Mouse (Mus musculus) kidney, postnatal 0 days (tissue): ENCODE results near the gene Fgfr2. TPM values are rescaled to one million over a fixed set of nuclear protein-coding genes. Genes with fewer than 3 reads are reported as not detected.
A peak's percentile ranks its signal among the peaks of the same experiment; 100 is the strongest.

Experiments
- ATAC-seq: fragments of 200-750 bp; cut with Nextera tagmentation; replicated peaks from 2 replicates; pipeline ENCODE4 v1.8.0; 2017; ENCODE audit warnings: low read depth, moderate number of reproducible peaks, moderate TSS enrichment, moderate library complexity; ENCODE audit not compliant: low FRiP score
- DNase-seq: peaks from one replicate; pipeline ENCODE4 v3.0.0-alpha.2; 2016; ENCODE audit warnings: low spot score
- H3K27ac ChIP-seq: fragments of 300-500 bp; sonication (generic); 2 replicates; pipeline ENCODE4 v1.5.1; 2014; ENCODE audit warnings: mild to moderate bottlenecking
- H3K27me3 ChIP-seq: fragments of 300-500 bp; sonication (generic); 2 replicates; pipeline ENCODE4 v1.6.1; 2014; ENCODE audit warnings: low read length, mixed read lengths; ENCODE audit not compliant: insufficient read depth
- H3K36me3 ChIP-seq: fragments of 300-500 bp; sonication (generic); 2 replicates; pipeline ENCODE4 v1.6.1; 2014; ENCODE audit warnings: low read length, mixed read lengths; ENCODE audit not compliant: insufficient read depth
- H3K4me1 ChIP-seq: fragments of 300-500 bp; sonication (generic); replicated peaks from 2 replicates; pipeline ENCODE4 v1.6.1; 2014; ENCODE audit warnings: antibody characterized with exemption, low read length, mixed read lengths; ENCODE audit not compliant: insufficient read depth
- H3K4me2 ChIP-seq: fragments of 300-500 bp; sonication (generic); 2 replicates; pipeline ENCODE4 v1.6.1; 2014; ENCODE audit warnings: mild to moderate bottlenecking, low read length, moderate library complexity, mixed read lengths
- H3K4me3 ChIP-seq: fragments of 300-500 bp; sonication (generic); replicated peaks from 2 replicates; pipeline ENCODE4 v1.5.1; 2014; ENCODE audit warnings: low read depth, low read length
- H3K9ac ChIP-seq: fragments of 300-500 bp; sonication (generic); 2 replicates; pipeline ENCODE4 v1.6.1; 2014; ENCODE audit warnings: low read depth, low read length
- H3K9me3 ChIP-seq: fragments of 300-500 bp; sonication (generic); replicated peaks from 2 replicates; pipeline ENCODE4 v1.6.1; 2016; ENCODE audit warnings: low read length, inconsistent platforms, mixed read lengths
- CTCF ChIP-seq: IDR thresholded peaks from 2 replicates; pipeline ENCODE4 v1.5.1; 2016; ENCODE audit warnings: antibody characterized with exemption, low read depth, mild to moderate bottlenecking, moderate library complexity
- WGBS: fragments of 180-500 bp; shearing (Covaris S2); extraction: QIAGEN DNeasy Blood & Tissue Kit; methylation state at CpG from one replicate; pipeline ENCODE4 v1.1.7; 2014; 5-methylcytosine and 5-hydroxymethylcytosine counted together
- polyA plus RNA-seq: library from polyadenylated mRNA; unstranded; fragments of >200 nt; fragmentation: Nextera tagmentation; extraction: Ambion mirVana; gene quantifications from 2 replicates; pipeline ENCODE4 v1.2.1, GENCODE M21; 2015

Fgfr2 gene
- polyA plus RNA-seq, 1 experiment from 2014 or later = 79.8 TPM

DNA sequence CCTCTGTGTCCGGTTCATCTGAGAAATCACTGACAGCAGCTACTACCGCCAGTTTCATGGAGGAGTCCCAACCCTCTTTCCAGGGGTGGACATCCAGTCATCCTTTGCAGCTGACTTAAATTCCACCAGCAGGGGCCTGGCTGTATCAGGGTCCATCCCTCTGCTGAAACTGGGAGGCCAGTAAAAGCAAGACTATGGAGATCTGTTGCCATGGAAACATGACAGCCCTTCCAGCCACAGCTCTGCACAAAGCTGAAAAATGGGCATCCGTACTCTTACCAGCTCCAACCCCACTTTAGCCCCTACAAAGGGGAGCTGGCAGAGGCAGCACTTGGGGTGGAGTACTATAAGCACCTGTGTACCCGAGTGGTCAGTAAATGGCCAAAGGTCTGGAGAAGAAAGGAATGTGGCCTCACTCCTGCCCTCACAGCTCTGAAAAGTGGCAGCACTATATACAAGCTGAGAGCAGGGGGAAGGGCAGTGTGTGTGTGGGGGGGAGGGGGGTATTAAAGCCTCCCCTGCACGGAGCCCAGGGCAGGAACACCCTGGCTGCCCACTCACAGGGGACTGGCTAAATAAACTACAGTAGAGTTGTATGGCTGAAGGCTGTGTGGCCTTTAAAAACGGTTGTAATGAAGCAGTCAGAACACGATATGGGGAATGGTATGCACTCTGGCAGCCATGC is 341.9 kb downstream of the Fgfr2 start:
- H3K27ac ChIP-seq = peak overlapping the region; percentile 66
- H3K4me2 ChIP-seq = no peak overlapping the region
- peaks cover 35% of the 10 kb centered on the region for H3K4me1 ChIP-seq
- no peak; the same call in 1 of the 2 replicates for ATAC-seq
- H3K9me3 ChIP-seq = no peaks in the 10 kb centered on the region
- DNase-seq = peak; percentile 60
- WGBS = 28% methylated on average over 7 of the region's 7 CpGs
- H3K4me3 ChIP-seq = no peak overlapping the region
- TF ChIP-seq CTCF = peak; percentile 43; the same call in 1 of the 2 replicates
- no peaks in the 10 kb centered on the region for H3K27me3 ChIP-seq
- 0 out of 2 replicates have a peak, but pooled peaks cover 5% of the 10 kb centered on the region for H3K36me3 ChIP-seq
- no peak overlapping the region for H3K9ac ChIP-seq

DNA sequence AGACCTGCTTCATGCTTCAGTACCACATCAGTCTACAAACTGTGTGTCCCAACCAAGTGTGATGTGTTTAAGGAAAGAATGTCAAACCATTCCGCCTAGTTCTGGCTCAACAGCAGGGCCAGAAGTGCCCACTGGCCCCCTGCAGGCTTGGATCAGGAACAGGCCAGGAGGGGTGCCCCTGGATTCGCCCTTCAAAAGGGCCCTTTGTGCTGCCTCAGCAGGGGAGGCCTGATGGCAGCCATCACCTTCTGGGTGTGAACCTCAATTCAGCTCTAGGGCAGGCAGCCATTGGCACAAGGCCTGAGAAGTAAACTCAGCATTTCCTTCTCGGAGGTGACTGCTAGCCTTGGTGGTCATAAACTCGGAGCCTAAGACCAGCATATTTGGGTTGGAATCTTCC is 342.5 kb downstream of the Fgfr2 start:
- peak; percentile 45 for TF ChIP-seq CTCF
- WGBS = 34% methylated on average over 4 of the region's 4 CpGs
- ATAC-seq (peak; percentile 76; the same call in 1 of the 2 replicates), DNase-seq (peak; percentile 58)
- Histone ChIP-seq H3K4me2 (no peak overlapping the region), H3K4me1 (peaks cover 29% of the 10 kb centered on the region), H3K36me3 (0 out of 2 replicates have a peak, but pooled peaks cover 6% of the 10 kb centered on the region), H3K27ac (peak overlapping the region; percentile 66), H3K27me3 (no peaks in the 10 kb centered on the region), H3K9me3 (no peaks in the 10 kb centered on the region), H3K9ac (no peak overlapping the region), H3K4me3 (no peak overlapping the region)

DNA sequence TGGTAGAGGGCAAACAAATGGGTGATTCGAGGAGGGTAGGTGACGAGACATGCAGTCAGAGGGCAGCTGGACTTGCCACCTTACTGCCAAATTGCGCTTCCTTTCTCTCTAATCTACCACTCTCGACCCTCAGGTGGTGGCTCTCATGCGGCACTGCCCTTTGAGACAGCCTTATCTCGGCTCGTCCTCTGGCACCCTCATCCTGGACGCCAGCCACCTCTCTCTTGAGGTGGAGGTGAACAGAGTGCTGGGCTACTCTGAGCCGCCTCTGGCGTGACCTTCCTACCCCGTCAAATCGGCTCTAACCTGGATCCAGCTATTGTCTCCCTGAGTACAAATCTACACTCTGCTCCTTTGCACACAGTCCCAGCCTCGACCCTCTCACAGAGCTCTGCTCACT is 344.5 kb downstream of the Fgfr2 start:
- H3K4me1 ChIP-seq = peaks cover 19% of the 10 kb centered on the region
- no peak overlapping the region for H3K27ac ChIP-seq

DNA sequence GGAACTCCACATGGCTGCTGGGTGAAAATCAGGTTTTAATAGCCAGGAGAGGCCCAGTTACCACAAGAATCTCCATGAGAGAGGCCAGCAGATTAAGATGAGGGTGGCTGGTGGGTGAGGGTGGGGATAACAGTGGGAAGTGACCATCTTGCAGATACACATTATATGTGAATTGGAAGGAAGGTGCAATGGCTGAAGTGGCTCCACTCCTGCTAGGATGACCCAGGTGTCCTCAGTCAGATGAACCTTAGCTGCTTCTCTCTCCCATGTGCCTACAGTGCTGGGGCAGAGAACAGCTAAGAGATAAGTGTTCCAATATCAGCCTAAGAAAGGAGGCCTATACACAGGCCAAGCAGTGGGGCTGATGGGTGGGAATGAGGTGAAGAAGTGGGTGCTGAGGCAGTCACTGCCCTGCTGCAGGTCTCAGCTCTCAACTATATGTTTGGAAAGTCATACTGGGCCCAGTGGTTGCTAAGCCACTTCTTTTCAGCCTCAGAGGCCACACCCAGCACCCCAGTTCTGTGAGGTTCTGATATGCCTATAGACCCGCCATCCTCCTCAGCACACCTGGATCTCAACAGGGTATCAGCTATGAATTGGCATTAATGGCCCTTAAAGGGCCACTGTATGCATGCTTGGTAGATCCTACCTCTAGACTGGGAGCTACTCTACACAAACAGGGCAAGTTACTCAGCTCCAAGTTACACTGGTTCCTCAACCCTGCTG is 345.3 kb downstream of the Fgfr2 start:
- 100% methylated on average over 1 of the region's 1 CpGs for WGBS
- H3K4me3 ChIP-seq = no peak overlapping the region
- peaks cover 19% of the 10 kb centered on the region for H3K4me1 ChIP-seq
- no peak for ATAC-seq
- TF ChIP-seq CTCF = no peak
- H3K4me2 ChIP-seq = no peak overlapping the region
- H3K27ac ChIP-seq = no peak overlapping the region
- no peaks in the 10 kb centered on the region for H3K27me3 ChIP-seq
- no peak overlapping the region for H3K9ac ChIP-seq
- H3K36me3 ChIP-seq = 0 out of 2 replicates have a peak, but pooled peaks cover 9% of the 10 kb centered on the region
- no peaks in the 10 kb centered on the region for H3K9me3 ChIP-seq
- no peak for DNase-seq

More for the DNA sequence above, 344.5 kb downstream of the Fgfr2 start:
- no peak overlapping the region for H3K4me2 ChIP-seq
- no peaks in the 10 kb centered on the region for H3K9me3 ChIP-seq
- TF ChIP-seq CTCF = no peak
- ATAC-seq (no peak), DNase-seq (no peak)
- no peak overlapping the region for H3K9ac ChIP-seq
- 87% methylated on average over 13 of the region's 13 CpGs for WGBS
- 0 out of 2 replicates have a peak, but pooled peaks cover 9% of the 10 kb centered on the region for H3K36me3 ChIP-seq
- no peak overlapping the region for H3K4me3 ChIP-seq
- H3K27me3 ChIP-seq = no peaks in the 10 kb centered on the region

DNA sequence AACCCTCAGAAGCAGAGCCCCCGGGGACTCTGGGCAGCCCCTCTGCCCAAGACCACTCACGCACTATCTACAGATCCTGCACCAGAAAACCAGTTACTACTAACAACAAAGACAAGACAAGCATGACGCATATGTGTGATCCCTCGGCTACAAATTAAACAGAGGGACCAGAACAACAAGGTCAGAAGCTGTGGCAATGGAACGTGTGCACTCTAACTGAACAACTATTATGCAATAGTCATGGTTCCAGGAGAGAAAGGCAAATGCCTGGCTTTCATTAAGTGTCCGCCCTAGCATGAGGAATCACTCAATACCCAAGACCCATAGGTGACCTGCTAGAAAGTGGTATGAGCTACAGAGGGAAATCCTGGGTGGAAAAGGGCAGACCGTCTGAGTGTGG is 346.0 kb downstream of the Fgfr2 start:
- H3K4me2 ChIP-seq = no peak overlapping the region
- TF ChIP-seq CTCF = no peak
- 92% methylated on average over 7 of the region's 7 CpGs for WGBS
- H3K36me3 ChIP-seq = 0 out of 2 replicates have a peak, but pooled peaks cover 9% of the 10 kb centered on the region
- no peak overlapping the region for H3K9ac ChIP-seq
- ATAC-seq (no peak), DNase-seq (no peak)
- no peaks in the 10 kb centered on the region for H3K9me3 ChIP-seq
- peaks cover 19% of the 10 kb centered on the region for H3K4me1 ChIP-seq
- no peak overlapping the region for H3K4me3 ChIP-seq
- no peaks in the 10 kb centered on the region for H3K27me3 ChIP-seq
- 0 out of 2 replicates have a peak overlapping the region, but pooled peaks have one; percentile 44 for H3K27ac ChIP-seq

DNA sequence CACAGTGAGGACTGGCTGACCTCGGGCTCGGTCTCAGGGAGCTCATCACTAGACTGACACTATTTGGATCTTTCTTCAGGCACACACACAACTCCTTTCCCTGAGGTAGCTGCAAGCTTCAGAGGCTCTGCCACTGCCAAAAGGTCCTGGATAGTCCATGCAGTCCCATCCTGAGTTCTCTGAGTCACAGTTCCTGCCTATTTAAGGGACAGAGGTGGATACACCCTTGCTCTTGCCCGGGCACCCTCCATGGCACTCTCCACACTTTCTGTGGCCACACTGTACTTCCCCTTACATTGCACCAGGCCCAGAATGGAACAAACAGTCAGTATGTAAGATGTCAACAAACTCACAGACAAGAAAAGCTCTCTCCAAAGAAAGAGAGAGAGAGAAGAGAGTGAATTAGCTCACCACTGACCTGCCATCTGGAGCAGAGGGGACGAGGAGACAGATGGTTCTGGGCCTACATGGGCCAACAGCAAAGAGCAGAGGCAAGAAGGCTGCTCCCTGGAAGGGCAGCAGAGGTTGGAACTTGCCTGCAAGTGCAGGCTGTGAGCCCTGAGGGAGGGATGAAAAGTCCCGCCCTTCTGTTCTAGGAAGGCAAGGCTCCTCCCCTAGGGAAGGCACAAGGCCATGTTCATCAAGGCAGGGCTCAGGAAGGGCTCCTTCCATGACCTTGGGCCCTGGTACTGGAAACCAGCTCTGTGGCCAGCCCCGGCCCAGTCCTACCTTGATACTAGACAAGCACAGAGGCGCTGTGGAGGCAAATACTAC is 346.6 kb downstream of the Fgfr2 start:
- H3K36me3 ChIP-seq = 0 out of 2 replicates have a peak, but pooled peaks cover 9% of the 10 kb centered on the region
- no peak for TF ChIP-seq CTCF
- peaks cover 14% of the 10 kb centered on the region for H3K4me1 ChIP-seq
- H3K9ac ChIP-seq = no peak overlapping the region
- H3K27ac ChIP-seq = 0 out of 2 replicates have a peak overlapping the region, but pooled peaks have one; percentile 44
- no peaks in the 10 kb centered on the region for H3K27me3 ChIP-seq
- DNase-seq = no peak
- no peaks in the 10 kb centered on the region for H3K9me3 ChIP-seq
- no peak overlapping the region for H3K4me3 ChIP-seq
- no peak overlapping the region for H3K4me2 ChIP-seq
- WGBS = 81% methylated on average over 7 of the region's 7 CpGs
- no peak for ATAC-seq
